Mouse (Mus musculus): Measurements from ENCODE around the gene Fam107a.

DNA sequence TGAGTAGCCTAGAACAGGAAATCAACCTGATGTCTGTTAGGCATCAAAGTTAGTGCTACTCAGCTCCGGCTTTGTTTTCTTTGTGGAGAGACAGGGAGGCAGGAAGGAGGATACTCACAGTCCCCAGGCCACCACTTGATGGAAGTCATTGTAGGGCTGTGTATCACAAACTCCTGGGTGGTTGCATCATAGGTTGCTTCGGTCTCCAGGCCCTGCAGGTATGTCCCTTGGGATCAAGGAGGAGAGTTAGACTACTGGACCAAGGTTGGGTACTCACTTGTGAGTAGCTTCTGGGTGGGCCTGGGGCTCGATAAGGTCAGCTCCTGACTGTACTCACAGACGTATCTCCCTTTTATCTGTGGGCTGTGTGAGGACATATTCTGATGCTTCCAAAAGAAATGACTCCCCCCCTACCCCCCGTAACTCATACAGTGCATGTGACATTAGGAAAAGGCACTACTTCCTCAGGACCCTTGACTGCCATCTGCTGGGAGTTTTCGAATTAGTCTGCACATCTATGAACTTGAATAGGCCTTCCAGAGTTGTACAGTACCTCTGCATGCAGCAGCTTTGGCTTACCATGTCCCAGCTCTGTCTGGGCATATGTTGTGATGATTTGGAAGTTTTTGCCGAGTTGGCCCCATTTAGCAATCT, 62.6 kb downstream of the Fam107a start:
- TF ChIP-seq EP300 (optimal IDR thresholded peaks at IDR 0.05) (no peak), CTCF (IDR thresholded peaks at IDR 0.05; ENCODE audit: low read depth) (peak; percentile 78)

Measured in stomach, postnatal 0 days (tissue).